Mouse (Mus musculus) heart, embryonic 16.5 days (tissue): ENCODE measurements around the gene Rgma. TPM values are rescaled to one million over a fixed set of nuclear protein-coding genes. Genes with fewer than 3 reads are reported as not detected.

Experiments
- ATAC-seq: fragments of 200-750 bp; cut with Nextera tagmentation; replicated peaks from 2 replicates; pipeline ENCODE4 v1.8.0; 2017; ENCODE audit warnings: moderate number of reproducible peaks; ENCODE audit not compliant: insufficient read depth, low FRiP score; ENCODE audit errors: extremely low read depth
- H3K27ac ChIP-seq: fragments of 300-500 bp; sonication (generic); 2 replicates; pipeline ENCODE4 v1.5.1; 2014; ENCODE audit warnings: mild to moderate bottlenecking, low read length, control low read depth, moderate library complexity
- H3K27me3 ChIP-seq: fragments of 300-500 bp; sonication (generic); 2 replicates; pipeline ENCODE4 v1.6.1; 2014; ENCODE audit warnings: low read length, mixed read lengths; ENCODE audit not compliant: control insufficient read depth, insufficient read depth
- H3K36me3 ChIP-seq: fragments of 300-500 bp; sonication (generic); 2 replicates; pipeline ENCODE4 v1.6.1; 2014; ENCODE audit not compliant: control insufficient read depth, insufficient read depth
- H3K4me1 ChIP-seq: fragments of 300-500 bp; sonication (generic); 2 replicates; pipeline ENCODE4 v1.6.1; 2014; ENCODE audit warnings: low read length, mixed read lengths; ENCODE audit not compliant: control insufficient read depth, insufficient read depth
- H3K4me2 ChIP-seq: fragments of 300-500 bp; sonication (generic); 2 replicates; pipeline ENCODE4 v1.6.1; 2014; ENCODE audit warnings: low read depth, mild to moderate bottlenecking, control low read depth, low read length
- H3K4me3 ChIP-seq: fragments of 300-500 bp; sonication (generic); 2 replicates; pipeline ENCODE4 v1.5.1; 2014; ENCODE audit warnings: mild to moderate bottlenecking, control low read depth, low read length
- H3K9ac ChIP-seq: fragments of 300-500 bp; sonication (generic); 2 replicates; pipeline ENCODE4 v1.6.1; 2014; ENCODE audit warnings: low read length, control low read depth
- H3K9me3 ChIP-seq: fragments of 300-500 bp; sonication (generic); replicated peaks from 2 replicates; pipeline ENCODE4 v1.6.1; 2016; ENCODE audit warnings: low read length; ENCODE audit not compliant: control insufficient read depth
- WGBS: fragments of 180-500 bp; shearing (Covaris S2); extraction: QIAGEN DNeasy Blood & Tissue Kit; methylation state at CpG from one replicate; pipeline ENCODE4 v1.1.7; 2014; 5-methylcytosine and 5-hydroxymethylcytosine counted together
- polyA plus RNA-seq: library from polyadenylated mRNA; unstranded; fragments of >200 nt; fragmentation: Nextera tagmentation; extraction: Ambion mirVana; gene quantifications from 2 replicates; pipeline ENCODE4 v1.2.1, GENCODE M21; 2015

The Rgma gene
- polyA plus RNA-seq, 1 experiment from 2014 or later: 4.4 TPM

DNA sequence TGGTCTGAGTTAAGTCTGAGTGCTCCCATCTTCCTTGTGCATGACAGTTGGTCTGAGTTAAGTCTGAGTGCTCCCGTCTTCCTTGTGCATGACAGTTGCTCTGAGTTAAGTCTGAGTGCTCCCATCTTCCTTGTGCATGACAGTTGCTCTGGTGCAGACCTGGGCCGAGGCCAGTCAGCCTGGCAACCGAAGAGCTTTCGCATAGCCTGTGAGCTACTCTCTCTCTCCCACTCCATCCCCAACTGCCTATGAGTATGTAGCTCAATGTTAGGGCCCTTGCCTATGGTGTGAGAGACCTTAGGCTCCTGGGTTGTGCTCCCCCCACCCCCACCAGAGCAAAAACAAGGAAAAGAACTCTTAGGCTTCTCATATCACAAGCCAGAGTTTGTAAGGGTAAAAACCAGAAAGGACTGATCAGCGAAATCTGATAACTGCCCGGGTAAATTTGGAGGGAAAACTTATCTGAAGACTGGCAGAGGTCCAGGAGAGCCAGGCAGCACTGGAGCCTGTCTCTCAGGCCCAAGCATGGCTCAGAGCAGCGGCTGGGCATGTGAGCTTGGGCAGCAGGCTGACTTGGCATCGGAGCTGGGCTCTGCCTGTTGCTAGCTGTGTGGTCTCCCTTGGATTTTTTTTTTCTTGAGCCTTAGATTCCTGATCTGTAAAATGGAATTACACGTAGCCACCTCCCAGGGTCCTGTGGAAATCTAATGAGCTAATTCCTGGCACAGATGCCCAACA, 46.1 kb downstream of the Rgma start:
- Histone ChIP-seq H3K9me3 (no peaks in the 10 kb centered on the region), H3K27ac (no peak overlapping the region), H3K4me2 (no peak overlapping the region), H3K4me1 (peaks cover 34% of the 10 kb centered on the region), H3K36me3 (0 out of 2 replicates have a peak, but pooled peaks cover 3% of the 10 kb centered on the region), H3K27me3 (no peaks in the 10 kb centered on the region), H3K4me3 (no peak overlapping the region), H3K9ac (no peak overlapping the region)
- ATAC-seq: no peak
- 45% methylated on average over 9 of the region's 9 CpGs for WGBS

DNA sequence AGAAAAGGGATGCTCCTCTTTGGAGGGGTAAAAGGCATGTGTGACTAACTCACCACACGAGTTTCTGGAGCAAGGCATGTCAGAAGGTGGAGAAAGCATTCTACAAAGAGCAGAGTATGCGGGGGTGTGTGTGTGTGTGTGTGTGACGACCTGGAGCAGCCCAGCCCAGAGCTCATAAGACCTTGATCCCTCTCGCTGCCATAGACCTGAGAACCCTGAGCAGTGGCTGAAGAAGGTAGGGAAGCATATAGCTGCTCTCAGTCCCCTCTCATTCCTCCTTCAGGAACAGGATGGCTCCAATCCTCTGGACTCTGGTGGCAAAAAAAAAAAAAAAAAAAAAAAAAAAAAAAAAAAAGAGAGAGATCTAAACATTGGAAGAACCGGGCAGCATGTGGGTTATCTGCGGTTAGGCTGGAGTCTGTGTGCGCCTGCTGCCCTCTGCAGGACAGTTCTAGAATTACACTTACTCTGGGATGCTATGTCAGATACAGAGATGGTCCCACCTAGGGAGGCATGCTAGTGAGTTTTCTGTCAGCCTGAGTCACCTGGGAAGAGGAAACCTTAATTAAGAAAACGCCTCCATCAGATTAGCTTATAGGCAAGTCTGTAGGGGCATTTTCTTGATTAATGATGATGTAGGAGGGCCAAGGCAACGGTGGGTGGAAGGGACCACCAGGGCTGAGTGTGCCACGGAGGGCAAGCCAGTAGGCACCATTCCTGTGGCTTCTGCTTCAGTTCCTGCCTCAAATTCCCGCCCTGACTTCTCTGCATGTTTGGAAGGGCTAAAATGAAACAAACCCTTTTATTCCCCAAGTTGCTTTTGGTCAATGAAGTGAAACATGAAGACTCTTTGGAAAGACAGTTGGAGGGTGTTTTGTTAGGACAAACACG, 47.2 kb downstream of the Rgma start:
- no peaks in the 10 kb centered on the region for H3K27me3 ChIP-seq
- peaks cover 34% of the 10 kb centered on the region for H3K4me1 ChIP-seq
- no peaks in the 10 kb centered on the region for H3K9me3 ChIP-seq
- WGBS: 30% methylated on average over 12 of the region's 12 CpGs
- no peak overlapping the region for H3K4me2 ChIP-seq
- no peak for ATAC-seq
- peaks cover 11% of the 10 kb centered on the region for H3K36me3 ChIP-seq
- no peak overlapping the region for H3K4me3 ChIP-seq
- no peak overlapping the region for H3K27ac ChIP-seq
- H3K9ac ChIP-seq: no peak overlapping the region

- Histone ChIP-seq H3K9me3 (no peaks in the 10 kb centered on the region), H3K27ac (no peak overlapping the region), H3K9ac (no peak overlapping the region), H3K36me3 (peaks cover 16% of the 10 kb centered on the region), H3K27me3 (no peaks in the 10 kb centered on the region), H3K4me1 (peaks cover 34% of the 10 kb centered on the region), H3K4me3 (no peak overlapping the region), H3K4me2 (no peak overlapping the region)
- ATAC-seq: no peak
- 68% methylated on average over 13 of the region's 13 CpGs for WGBS
Observed at GRCm38 (mm10) chr7:73423236-73423635, 47.9 kb downstream of the Rgma start.

DNA sequence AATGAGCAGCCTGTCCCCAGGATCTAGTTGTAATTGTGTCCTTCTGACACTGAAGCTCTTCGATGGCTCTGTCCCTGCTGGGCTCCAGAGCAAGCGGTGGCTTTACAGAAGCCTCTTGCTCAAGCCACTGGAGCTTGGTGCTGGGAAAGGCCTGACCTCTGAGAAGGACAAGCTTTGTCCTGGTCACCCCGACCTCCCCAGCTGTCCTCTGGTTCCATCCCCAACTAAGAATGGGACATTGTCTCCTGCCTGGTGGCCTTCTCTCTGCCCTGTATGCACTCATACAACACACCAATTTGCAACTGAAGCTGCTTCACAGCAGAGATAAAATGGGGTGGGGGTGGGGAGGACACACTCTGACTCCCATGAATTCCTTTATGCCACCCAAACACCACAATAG, 48.9 kb downstream of the Rgma start:
- H3K36me3 ChIP-seq: peaks cover 26% of the 10 kb centered on the region
- ATAC-seq: no peak; the same call in 1 of the 2 replicates
- no peak overlapping the region for H3K4me3 ChIP-seq
- no peaks in the 10 kb centered on the region for H3K27me3 ChIP-seq
- H3K9ac ChIP-seq: 0 out of 2 replicates have a peak overlapping the region, but pooled peaks have one; percentile 21
- peaks cover 34% of the 10 kb centered on the region for H3K4me1 ChIP-seq
- H3K9me3 ChIP-seq: no peaks in the 10 kb centered on the region
- no peak overlapping the region for H3K4me2 ChIP-seq
- peak overlapping the region; percentile 30 for H3K27ac ChIP-seq
- WGBS: 44% methylated on average over 3 of the region's 3 CpGs

- peaks cover 30% of the 10 kb centered on the region for H3K36me3 ChIP-seq
- H3K4me3 ChIP-seq: no peak overlapping the region
- no peak overlapping the region for H3K4me2 ChIP-seq
- no peaks in the 10 kb centered on the region for H3K9me3 ChIP-seq
- no peaks in the 10 kb centered on the region for H3K27me3 ChIP-seq
- 42% methylated on average over 3 of the region's 3 CpGs for WGBS
- peak overlapping the region; percentile 30 for H3K27ac ChIP-seq
- H3K9ac ChIP-seq: no peak overlapping the region
- no peak; the same call in 1 of the 2 replicates for ATAC-seq
- H3K4me1 ChIP-seq: peaks cover 34% of the 10 kb centered on the region
Observed at GRCm38 (mm10) chr7:73424705-73425104, 49.4 kb downstream of the Rgma start.

DNA sequence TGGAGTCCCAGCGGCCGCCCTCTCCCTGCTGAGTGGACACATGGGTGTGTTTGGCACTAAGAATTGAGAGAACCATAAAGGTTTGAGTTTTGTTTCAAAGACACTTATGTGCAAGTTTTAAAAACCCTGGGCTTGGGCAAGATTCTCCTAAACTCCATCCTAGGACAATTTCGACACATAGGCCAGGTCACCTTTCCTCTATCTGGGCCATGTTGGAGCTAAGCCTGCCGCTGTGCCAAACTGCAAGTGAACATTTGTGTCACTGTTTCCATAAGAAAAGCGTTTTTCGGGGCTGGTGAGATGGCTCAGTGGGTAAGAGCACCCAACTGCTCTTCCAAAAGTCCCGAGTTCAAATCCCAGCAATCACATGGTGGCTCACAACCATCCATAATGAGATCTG, 50.1 kb downstream of the Rgma start:
- no peak for ATAC-seq
- no peak overlapping the region for H3K9ac ChIP-seq
- no peaks in the 10 kb centered on the region for H3K9me3 ChIP-seq
- H3K27me3 ChIP-seq: no peaks in the 10 kb centered on the region
- no peak overlapping the region for H3K27ac ChIP-seq
- H3K4me3 ChIP-seq: no peak overlapping the region
- peaks cover 34% of the 10 kb centered on the region for H3K4me1 ChIP-seq
- no peak overlapping the region for H3K4me2 ChIP-seq
- WGBS: 94% methylated on average over 7 of the region's 7 CpGs
- peaks cover 35% of the 10 kb centered on the region for H3K36me3 ChIP-seq

- H3K9ac ChIP-seq: no peak overlapping the region
- H3K4me1 ChIP-seq: peaks cover 26% of the 10 kb centered on the region
- 74% methylated on average over 3 of the region's 3 CpGs for WGBS
- no peak overlapping the region for H3K27ac ChIP-seq
- peaks cover 37% of the 10 kb centered on the region for H3K36me3 ChIP-seq
- H3K9me3 ChIP-seq: no peaks in the 10 kb centered on the region
- H3K27me3 ChIP-seq: no peaks in the 10 kb centered on the region
- no peak for ATAC-seq
- no peak overlapping the region for H3K4me2 ChIP-seq
- no peak overlapping the region for H3K4me3 ChIP-seq
Observed at GRCm38 (mm10) chr7:73426235-73426634, 50.9 kb downstream of the Rgma start.

DNA sequence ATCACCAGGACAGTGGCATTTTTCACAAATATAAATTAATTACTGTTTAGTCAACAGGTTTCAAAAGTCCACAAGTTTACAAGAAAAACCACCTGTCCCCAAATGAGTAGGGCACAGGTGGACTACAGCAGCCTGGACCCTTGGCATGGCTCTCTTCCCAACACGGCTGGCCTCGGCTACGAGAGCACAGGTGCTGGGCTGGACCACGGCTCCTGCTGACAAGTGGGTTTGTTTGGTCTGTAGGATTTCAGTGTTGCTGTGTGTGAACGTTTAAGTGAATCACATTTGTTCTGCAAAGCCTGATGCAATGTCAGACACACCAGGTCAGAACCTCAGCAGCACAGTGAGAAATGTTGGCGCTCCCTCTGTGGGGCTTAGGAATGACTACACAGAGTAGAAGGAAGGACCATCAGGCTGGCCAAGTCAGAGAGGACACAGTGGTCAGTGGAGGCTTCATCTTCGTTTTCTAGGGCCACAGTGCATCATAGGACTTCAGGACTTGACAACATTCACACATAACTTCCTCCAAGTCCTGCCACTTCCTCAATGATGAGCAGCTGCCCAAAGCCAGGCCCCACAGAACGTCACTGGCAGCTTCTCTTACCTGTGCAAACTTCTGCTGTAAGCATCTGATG, 51.6 kb downstream of the Rgma start:
- ATAC-seq: no peak
- peaks cover 20% of the 10 kb centered on the region for H3K4me1 ChIP-seq
- H3K36me3 ChIP-seq: peaks cover 37% of the 10 kb centered on the region
- H3K4me3 ChIP-seq: no peak overlapping the region
- H3K9ac ChIP-seq: no peak overlapping the region
- H3K4me2 ChIP-seq: no peak overlapping the region
- H3K27ac ChIP-seq: no peak overlapping the region
- no peaks in the 10 kb centered on the region for H3K27me3 ChIP-seq
- 80% methylated on average over 8 of the region's 8 CpGs for whole genome bisulfite sequencing
- no peaks in the 10 kb centered on the region for H3K9me3 ChIP-seq
